Mouse (Mus musculus) small intestine, adult 2 months (tissue): ENCODE measurements around the gene Rhov.

ENCODE experiments used
- CTCF ChIP-seq: fragments of 200-500 bp; IDR thresholded peaks from 2 replicates; pipeline ENCODE4 v1.5.1; 2012; ENCODE audit warnings: low read depth, mild to moderate bottlenecking, control low read depth, inconsistent platforms, low read length, moderate library complexity, mixed read lengths; ENCODE audit not compliant: insufficient replicate concordance, insufficient read length; ENCODE audit errors: extremely low read depth
- POLR2A ChIP-seq: fragments of 200-500 bp; IDR thresholded peaks from 2 replicates; pipeline ENCODE4 v1.6.1; 2012; ENCODE audit warnings: low read depth, mild to moderate bottlenecking, control low read depth, inconsistent platforms, low read length, moderate library complexity

DNA sequence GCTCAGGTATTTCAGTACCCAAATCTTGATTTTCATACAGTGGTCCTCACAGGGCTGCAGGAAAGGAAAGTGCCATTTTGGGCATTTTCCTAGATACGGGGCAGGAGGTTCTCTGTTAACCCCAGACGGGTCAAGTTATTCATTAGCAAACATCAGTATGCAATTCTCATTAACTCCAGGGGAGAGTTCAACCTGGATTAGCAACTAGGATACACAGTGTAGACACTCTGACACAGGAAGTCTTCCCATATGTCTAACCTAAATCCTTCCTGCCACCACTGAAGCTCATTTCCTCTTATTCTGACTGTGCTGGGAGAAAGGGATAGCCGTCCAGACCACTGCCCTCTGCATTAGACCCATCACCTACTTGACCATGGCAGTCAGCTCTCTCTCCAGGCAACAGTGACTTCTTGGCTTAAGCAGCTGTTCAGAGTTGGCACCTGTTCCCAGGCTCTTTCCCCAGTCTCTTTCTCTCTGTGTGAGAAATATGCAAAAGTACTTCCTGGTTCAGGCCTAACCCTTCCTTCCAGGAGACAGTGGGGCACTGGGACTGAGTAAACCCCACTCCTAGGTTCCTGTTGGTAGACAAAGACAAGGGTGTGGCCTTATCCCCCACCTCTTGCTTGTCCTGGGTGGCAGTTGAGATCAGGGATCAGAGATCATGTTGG is 47.1 kb upstream of the Rhov start:
- TF ChIP-seq CTCF: no peak
- no peak; the same call in 1 of the 2 replicates for TF ChIP-seq POLR2A
